Mouse (Mus musculus) hindbrain, embryonic 10.5 days (tissue): ENCODE data around the gene Foxp1. TPM values are rescaled to one million over a fixed set of nuclear protein-coding genes. Genes with fewer than 3 reads are reported as not detected.
A peak's percentile ranks its signal among the peaks of the same experiment; 100 is the strongest.

Experiments used
- DNase-seq: peaks from one replicate; pipeline ENCODE4 v3.0.0-alpha.2; 2017; ENCODE audit warnings: low spot score
- H3K27ac ChIP-seq: fragments of 300-500 bp; sonication (generic); 2 replicates; pipeline ENCODE4 v1.5.1; 2016; ENCODE audit warnings: mild to moderate bottlenecking, moderate library complexity
- H3K27me3 ChIP-seq: fragments of 300-500 bp; sonication (generic); 2 replicates; pipeline ENCODE4 v1.6.1; 2016; ENCODE audit warnings: mild to moderate bottlenecking; ENCODE audit not compliant: poor library complexity, insufficient read depth, severe bottlenecking
- H3K36me3 ChIP-seq: fragments of 300-500 bp; sonication (generic); 2 replicates; pipeline ENCODE4 v1.6.1; 2016; ENCODE audit warnings: mild to moderate bottlenecking, moderate library complexity
- H3K4me1 ChIP-seq: fragments of 300-500 bp; sonication (generic); replicated peaks from 2 replicates; pipeline ENCODE4 v1.6.1; 2016; ENCODE audit warnings: mild to moderate bottlenecking
- H3K4me3 ChIP-seq: fragments of 300-500 bp; sonication (generic); 2 replicates; pipeline ENCODE4 v1.5.1; 2016; ENCODE audit warnings: mild to moderate bottlenecking, moderate library complexity
- H3K9me3 ChIP-seq: fragments of 300-500 bp; sonication (generic); 2 replicates; pipeline ENCODE4 v1.6.1; 2016; ENCODE audit warnings: mild to moderate bottlenecking, moderate library complexity
- WGBS: fragments of 180-500 bp; shearing (Covaris S2); methylation state at CpG from one replicate; pipeline ENCODE4 v1.1.7; 2016; 5-methylcytosine and 5-hydroxymethylcytosine counted together
- polyA plus RNA-seq: library from polyadenylated mRNA; unstranded; fragments of >200 nt; fragmentation: Nextera tagmentation; extraction: Ambion mirVana; gene quantifications from 2 replicates; pipeline ENCODE4 v1.2.1, GENCODE M21; 2016

Gene Foxp1
- polyA plus RNA-seq, 1 experiment from 2014 or later, result 64.3 TPM

DNA sequence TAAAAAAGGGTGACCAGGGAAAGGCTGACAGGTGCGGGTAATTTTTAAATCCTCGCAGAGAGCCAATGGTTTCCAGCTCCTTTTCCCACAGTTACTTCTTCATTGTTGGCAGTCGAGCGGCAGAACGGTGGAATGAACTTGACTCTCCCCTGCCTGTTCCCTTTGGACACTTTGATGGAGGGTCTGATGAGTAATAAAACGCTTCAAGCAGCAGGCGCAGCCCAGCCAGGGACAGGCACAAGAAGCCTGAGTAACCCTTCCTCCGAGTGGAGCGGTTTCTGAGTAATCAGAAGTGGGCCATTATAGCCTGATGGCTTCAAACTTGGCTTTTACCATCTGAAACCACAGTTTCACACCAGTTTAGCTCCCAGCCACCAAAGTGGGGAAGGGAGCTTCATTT lies 503.3 kb downstream of the Foxp1 start:
- H3K36me3 ChIP-seq, result peaks cover 23% of the 10 kb centered on the region
- 70% methylated on average over 9 of the region's 9 CpGs for whole genome bisulfite sequencing
- H3K27me3 ChIP-seq, result peaks cover 25% of the 10 kb centered on the region
- no peak overlapping the region for H3K4me3 ChIP-seq
- DNase-seq, result no peak
- H3K4me1 ChIP-seq, result peaks cover 36% of the 10 kb centered on the region
- H3K9me3 ChIP-seq, result no peaks in the 10 kb centered on the region
- H3K27ac ChIP-seq, result no peak overlapping the region

DNA sequence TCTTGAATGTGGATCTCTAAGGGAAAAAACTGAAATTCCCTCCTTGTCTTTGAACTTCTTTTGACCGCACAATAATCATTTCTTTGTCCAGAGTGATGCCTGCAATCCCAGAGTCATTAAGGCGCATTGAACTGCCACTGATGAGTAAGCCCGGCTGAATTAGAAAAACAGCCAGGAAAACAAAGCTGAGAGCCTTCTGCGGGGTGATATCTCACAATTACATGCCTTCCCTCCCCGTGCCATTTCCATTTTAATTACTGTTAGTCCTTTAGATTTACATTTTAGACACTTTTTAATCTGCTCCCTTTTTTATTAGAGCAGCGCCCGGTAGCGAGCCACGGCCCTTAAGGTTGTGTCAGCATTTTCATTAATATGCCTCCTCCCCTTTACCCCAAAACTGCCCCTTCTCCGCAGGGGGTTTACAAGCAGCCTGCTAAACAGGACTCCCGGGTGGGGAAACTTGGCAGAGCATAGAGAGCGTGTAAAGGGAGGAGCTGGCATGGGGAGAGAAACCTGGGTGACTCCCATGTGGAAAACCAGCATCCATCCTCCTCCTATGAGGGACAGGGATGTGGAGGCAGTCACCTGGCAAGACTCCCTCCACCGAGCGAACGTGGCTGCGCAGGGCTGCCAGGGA lies 508.5 kb downstream of the Foxp1 start:
- Histone ChIP-seq H3K36me3 (peaks cover 33% of the 10 kb centered on the region), H3K4me1 (peaks cover 52% of the 10 kb centered on the region)

DNA sequence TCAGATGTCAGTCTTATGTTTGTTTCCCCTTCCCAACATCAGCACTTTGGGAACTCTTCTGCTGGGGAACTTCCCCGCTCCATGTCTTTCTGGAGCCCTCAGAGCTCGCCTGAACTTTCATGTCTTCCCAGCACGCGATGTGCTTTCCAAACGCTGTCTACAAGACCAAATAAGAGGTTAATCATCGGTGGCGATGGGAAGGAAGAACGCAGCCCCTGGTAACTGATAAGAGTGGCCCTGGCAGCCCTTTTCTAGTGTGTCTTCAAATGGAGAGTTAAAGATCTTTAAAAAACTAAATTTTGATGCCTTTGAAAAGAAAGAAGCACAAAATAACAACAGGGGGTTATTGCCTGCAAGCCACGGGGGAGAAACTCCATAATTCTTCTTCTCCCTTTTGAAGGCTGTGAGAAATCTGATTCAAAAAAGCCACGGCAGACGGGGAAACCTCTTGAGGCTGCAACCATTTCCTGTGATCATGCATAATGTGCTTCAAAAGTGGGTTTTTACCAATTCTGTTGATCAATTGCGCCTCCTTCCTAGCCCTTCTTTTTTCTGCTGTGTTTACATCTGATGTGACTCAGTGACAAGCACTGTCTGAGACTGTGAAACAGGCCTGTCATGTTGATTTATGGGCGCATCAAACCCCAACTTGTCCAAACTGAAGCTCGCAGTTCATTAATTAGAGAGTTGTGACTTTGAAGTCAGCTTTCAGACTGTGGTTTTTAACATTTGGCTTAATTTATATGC lies 509.2 kb downstream of the Foxp1 start:
- peaks cover 40% of the 10 kb centered on the region for H3K36me3 ChIP-seq
- DNase-seq, result no peak

More for the DNA sequence above, 508.5 kb downstream of the Foxp1 start:
- no peak overlapping the region for H3K4me3 ChIP-seq
- DNase-seq, result no peak
- no peaks in the 10 kb centered on the region for H3K9me3 ChIP-seq
- H3K27ac ChIP-seq, result peak overlapping the region; percentile 64
- 38% methylated on average over 16 of the region's 16 CpGs for WGBS
- peaks cover 26% of the 10 kb centered on the region for H3K27me3 ChIP-seq

DNA sequence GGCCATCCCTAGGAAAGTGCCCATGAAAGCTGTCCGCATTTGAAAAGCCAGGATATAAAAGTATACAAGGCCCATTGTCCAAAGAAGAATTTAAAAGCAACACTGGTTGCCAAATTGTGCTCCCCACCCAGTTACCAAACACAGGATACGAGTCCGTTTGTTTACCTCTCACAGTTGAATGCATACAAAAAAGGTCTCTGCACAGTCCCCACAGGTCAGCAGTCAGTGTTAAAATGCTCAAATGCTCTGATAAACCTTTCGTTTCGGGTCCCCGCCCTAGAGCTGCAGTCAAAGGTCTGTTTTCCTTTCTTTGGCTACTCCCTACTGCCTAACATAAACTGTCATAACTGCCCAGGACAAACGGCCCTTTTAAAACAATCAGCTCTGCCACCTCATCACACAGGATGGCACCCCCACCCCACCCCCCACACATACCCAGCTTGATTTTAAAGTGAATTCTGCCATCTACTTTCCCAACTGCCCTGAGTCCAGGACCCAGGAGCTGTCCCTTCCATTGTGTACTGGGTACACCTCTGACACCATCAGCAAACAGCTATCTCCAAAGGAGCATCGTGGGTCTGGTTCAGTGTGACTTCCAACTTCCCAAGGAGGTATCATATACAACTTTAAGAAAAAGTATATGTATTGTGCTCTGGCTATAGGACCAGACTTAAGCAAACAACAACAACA lies 510.5 kb downstream of the Foxp1 start:
- H3K4me1 ChIP-seq, result peaks cover 56% of the 10 kb centered on the region
- no peak overlapping the region for H3K4me3 ChIP-seq
- WGBS, result 51% methylated on average over 8 of the region's 8 CpGs
- no peak for DNase-seq
- H3K27ac ChIP-seq, result no peak overlapping the region
- H3K27me3 ChIP-seq, result peaks cover 26% of the 10 kb centered on the region
- H3K9me3 ChIP-seq, result peaks cover 7% of the 10 kb centered on the region
- H3K36me3 ChIP-seq, result peaks cover 53% of the 10 kb centered on the region

More for the DNA sequence above, 509.2 kb downstream of the Foxp1 start:
- peak overlapping the region; percentile 69 for H3K27ac ChIP-seq
- H3K27me3 ChIP-seq, result peaks cover 26% of the 10 kb centered on the region
- peaks cover 52% of the 10 kb centered on the region for H3K4me1 ChIP-seq
- no peak overlapping the region for H3K4me3 ChIP-seq
- H3K9me3 ChIP-seq, result peaks cover 5% of the 10 kb centered on the region
- WGBS, result 24% methylated on average over 14 of the region's 14 CpGs

DNA sequence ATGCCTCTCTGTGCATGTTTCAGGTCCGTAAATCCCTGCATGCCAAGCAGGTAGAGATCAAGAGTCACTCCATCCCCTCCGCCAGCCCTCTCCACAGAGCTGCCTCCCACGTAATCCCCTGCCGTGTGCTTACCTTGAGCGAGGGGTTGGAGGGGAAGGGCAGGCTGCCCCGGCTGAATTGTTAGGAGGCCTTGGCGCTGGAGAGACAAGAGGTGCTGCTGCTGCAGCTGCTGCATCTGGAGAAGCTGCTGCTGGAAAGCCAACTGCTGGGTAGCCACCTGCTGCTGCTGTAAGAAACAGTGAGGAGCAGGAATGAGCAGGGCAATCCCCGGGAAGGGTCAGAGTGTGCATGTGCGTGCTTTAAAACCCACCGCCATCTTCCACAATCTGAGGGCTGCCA lies 512.8 kb downstream of the Foxp1 start:
- 39% methylated on average over 10 of the region's 10 CpGs for WGBS
- no peak for DNase-seq
- peaks cover 7% of the 10 kb centered on the region for H3K9me3 ChIP-seq
- peaks cover 7% of the 10 kb centered on the region for H3K27me3 ChIP-seq
- no peak overlapping the region for H3K4me3 ChIP-seq
- peak overlapping the region; percentile 50; the same call in 1 of the 2 replicates for H3K27ac ChIP-seq
- peaks cover 66% of the 10 kb centered on the region for H3K4me1 ChIP-seq
- peaks cover 47% of the 10 kb centered on the region for H3K36me3 ChIP-seq

DNA sequence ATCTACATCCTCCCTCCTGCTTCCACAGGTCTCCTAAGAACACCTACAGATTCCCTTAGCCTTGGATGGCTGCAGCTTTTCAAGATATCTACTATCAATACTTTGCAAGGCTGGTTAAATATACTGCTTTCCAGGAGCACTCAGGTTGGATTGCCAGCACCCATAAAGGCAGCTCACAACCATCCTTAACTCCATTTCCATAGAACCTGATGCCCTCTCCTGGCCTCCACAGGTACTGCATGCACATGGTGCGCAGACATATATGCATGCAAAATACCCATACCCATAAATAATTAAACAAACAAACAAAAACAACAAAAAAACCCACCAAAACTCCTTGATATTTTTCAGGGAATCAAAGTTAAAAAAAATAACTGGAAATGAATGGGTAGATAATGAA lies 514.0 kb downstream of the Foxp1 start:
- WGBS, result 100% methylated on average over 1 of the region's 1 CpGs
- peaks cover 7% of the 10 kb centered on the region for H3K9me3 ChIP-seq
- H3K36me3 ChIP-seq, result peaks cover 40% of the 10 kb centered on the region
- no peaks in the 10 kb centered on the region for H3K27me3 ChIP-seq
- no peak for DNase-seq
- H3K4me3 ChIP-seq, result no peak overlapping the region
- H3K4me1 ChIP-seq, result peaks cover 57% of the 10 kb centered on the region
- H3K27ac ChIP-seq, result no peak overlapping the region

DNA sequence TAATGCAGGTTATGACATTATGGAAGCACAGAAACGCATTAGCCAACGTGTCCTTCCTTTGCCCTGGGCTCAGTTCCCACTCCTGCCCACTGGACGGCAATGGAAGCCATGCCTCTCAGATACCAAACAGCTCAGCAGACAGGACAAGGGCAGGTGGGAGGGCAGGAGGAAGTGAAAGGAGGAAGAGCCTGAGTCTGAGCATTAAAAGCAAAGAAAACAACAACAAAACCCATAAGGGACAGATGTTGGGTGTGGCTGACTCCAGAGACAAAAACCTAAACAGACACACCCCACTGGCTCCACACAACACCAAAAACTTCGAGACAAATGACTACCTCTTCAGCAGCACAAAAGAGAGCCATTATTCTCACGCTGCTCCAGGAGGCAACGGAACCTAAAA lies 515.0 kb downstream of the Foxp1 start:
- Histone ChIP-seq H3K27me3 (no peaks in the 10 kb centered on the region), H3K36me3 (peaks cover 51% of the 10 kb centered on the region), H3K9me3 (peaks cover 7% of the 10 kb centered on the region), H3K4me1 (peaks cover 47% of the 10 kb centered on the region), H3K4me3 (no peak overlapping the region), H3K27ac (no peak overlapping the region)
- 70% methylated on average over 6 of the region's 6 CpGs for WGBS
- DNase-seq, result no peak

DNA sequence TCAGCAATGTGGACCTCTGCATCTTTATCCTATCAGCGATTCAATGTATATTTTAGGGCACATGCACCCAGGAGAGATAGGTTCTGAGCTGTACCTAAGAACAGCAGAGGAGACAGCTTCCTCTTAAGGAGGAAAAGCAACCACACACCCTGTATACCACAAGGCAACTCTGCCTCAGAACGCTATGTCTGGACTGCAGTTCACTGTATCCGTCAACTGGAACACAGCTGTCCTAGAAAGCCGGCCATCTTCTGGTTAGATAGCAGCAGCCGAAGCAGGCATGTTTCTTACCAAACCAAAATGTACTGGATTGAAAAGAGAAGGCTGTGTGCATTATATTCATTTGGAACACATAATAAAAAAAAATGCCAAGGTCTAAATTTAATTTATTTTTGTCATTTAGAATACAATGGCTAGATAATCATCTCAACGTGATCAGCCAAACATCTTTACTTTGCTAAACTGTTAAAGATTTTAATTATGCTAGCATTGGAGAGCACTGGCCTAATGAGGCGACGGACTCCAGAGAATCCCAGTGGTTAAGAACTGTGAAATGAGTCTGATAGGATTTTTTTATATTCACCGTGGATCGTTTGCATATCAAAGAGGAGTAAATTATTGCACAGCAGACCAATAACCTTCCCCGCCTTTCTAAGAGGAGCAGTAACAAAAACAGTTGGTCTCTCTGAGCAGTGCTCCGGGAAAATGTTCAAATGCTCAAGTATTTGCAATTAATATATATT lies 518.1 kb downstream of the Foxp1 start:
- peaks cover 25% of the 10 kb centered on the region for H3K4me1 ChIP-seq
- 77% methylated on average over 12 of the region's 12 CpGs for WGBS
- no peak overlapping the region for H3K27ac ChIP-seq
- H3K27me3 ChIP-seq, result no peaks in the 10 kb centered on the region
- peaks cover 62% of the 10 kb centered on the region for H3K36me3 ChIP-seq
- H3K9me3 ChIP-seq, result peaks cover 7% of the 10 kb centered on the region
- DNase-seq, result no peak
- no peak overlapping the region for H3K4me3 ChIP-seq

DNA sequence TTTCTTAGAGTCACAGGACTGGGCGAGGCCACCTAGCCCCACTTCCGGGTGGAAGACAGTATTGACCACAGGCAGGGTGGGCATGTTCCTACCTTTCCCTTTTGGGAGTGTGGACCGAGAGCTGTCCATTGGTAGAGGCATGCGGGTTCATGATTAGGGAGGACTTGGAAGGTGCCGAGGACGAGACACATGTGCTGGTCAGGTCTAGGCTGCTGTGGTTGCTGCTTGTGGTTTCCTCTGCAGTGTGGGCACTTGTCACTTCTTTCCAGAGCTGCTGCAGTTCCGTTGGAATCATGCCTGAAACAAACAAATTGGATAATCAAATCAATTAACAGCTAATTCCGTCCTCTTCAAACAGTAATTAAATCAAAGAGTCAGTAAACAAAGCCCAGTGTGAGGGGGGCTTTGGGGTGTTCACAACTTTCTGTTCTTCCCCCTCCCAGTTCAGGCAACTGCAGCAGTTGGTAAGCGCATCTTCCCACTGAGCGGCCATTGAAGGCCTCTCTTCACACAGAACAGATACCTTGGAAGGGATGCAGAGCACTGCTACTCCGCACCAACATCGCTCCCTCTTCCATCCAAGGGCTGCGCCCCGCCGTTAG lies 519.3 kb downstream of the Foxp1 start:
- H3K27ac ChIP-seq, result no peak overlapping the region
- no peaks in the 10 kb centered on the region for H3K27me3 ChIP-seq
- peaks cover 51% of the 10 kb centered on the region for H3K36me3 ChIP-seq
- WGBS, result 90% methylated on average over 15 of the region's 15 CpGs
- no peak overlapping the region for H3K4me3 ChIP-seq
- H3K4me1 ChIP-seq, result peaks cover 27% of the 10 kb centered on the region
- H3K9me3 ChIP-seq, result peaks cover 1% of the 10 kb centered on the region; the same call in 1 of the 2 replicates
- DNase-seq, result no peak

DNA sequence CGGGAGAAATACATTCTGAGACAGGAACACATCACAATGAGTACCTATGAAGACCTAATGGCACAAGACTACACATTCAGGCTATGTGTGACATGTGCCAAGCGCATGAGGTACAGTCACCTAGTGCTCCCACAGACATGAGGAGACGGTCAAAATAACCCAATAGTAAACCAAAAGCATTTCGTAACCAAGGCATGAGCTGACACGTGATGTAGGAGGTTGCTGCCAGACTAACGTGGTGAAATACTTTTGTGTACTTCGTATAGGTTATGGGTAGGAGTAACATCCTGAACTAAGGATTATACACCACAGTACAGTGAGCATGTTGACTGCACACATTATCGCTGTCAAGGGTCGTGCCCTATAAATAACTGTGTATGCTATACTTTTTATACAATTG lies 520.9 kb downstream of the Foxp1 start:
- Histone ChIP-seq H3K36me3 (peaks cover 35% of the 10 kb centered on the region), H3K27me3 (no peaks in the 10 kb centered on the region), H3K9me3 (no peaks in the 10 kb centered on the region), H3K4me1 (peaks cover 23% of the 10 kb centered on the region), H3K4me3 (no peak overlapping the region), H3K27ac (no peak overlapping the region)
- no peak for DNase-seq
- WGBS, result 95% methylated on average over 9 of the region's 9 CpGs

DNA sequence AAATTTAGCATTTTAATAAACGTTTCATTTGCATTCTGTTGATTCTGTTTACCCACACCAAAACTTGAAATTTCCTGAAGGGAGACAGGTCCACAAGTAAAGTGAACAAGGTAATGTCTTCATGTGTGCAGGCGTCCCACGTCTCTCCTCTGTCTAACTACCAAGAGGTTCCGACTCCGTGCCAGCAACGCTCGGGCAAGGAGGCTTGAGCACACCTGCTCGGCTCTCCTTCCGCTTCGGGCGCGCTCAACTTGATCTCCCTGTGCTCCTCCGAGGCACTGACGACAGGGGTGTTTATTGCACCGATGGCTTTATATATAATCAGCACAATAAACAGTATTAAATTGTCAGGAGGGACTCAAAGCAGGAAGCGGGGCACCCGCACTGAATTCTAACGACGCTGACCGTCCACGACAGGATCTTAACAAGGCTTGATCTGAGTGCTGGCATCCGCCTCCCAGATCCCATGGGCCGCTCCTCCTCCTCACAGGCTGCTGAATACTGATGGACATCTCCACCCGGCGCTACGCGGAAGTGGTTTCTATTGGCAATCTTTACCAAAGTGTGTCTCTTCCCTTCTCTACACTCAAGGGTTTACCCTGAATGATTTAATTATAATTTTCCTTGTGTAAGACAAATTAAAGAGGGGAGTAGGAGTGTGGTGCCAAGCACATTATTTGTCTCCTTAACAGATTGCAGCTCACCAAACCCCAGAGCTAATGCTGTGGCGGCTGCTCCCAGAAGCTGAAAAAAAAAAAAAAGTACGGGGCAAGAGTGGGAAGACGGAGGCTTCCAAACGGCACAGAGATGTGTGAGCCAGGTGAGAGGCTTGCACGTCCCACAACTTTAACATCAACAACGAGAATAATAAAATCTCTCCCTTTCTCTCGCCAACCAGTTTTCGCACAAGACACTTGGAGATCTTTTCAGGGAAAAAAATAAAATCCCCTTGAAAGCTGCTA lies 523.3 kb downstream of the Foxp1 start:
- 85% methylated on average over 35 of the region's 35 CpGs for WGBS
- H3K27me3 ChIP-seq, result no peaks in the 10 kb centered on the region
- DNase-seq, result no peak
- no peak overlapping the region for H3K27ac ChIP-seq
- H3K4me1 ChIP-seq, result peaks cover 24% of the 10 kb centered on the region
- H3K9me3 ChIP-seq, result no peaks in the 10 kb centered on the region
- no peak overlapping the region for H3K4me3 ChIP-seq
- peaks cover 30% of the 10 kb centered on the region for H3K36me3 ChIP-seq
